Mouse (Mus musculus) embryonic fibroblast, embryonic 13.5 days (primary cell): ENCODE measurements around the gene Cfap43.

Experiments used
- CTCF ChIP-seq: IDR thresholded peaks from 2 replicates; pipeline ENCODE4 v1.5.1; 2011; ENCODE audit warnings: mild to moderate bottlenecking, control low read depth, low read length, moderate library complexity, borderline replicate concordance; ENCODE audit not compliant: insufficient read depth
- POLR2A ChIP-seq: IDR thresholded peaks from 2 replicates; pipeline ENCODE4 v1.6.1; 2011; ENCODE audit warnings: low read depth, mild to moderate bottlenecking, control low read depth, low read length, moderate library complexity

- TF ChIP-seq POLR2A = no peak
- TF ChIP-seq CTCF = no peak
Observed at GRCm38 (mm10) chr19:47753921-47754320, 165.2 kb downstream of the Cfap43 start.
